Mouse (Mus musculus) thymus, adult 2 months (tissue): ENCODE data around the gene Nepro.

Source experiments
- CTCF ChIP-seq: fragments of 200-500 bp; IDR thresholded peaks from 2 replicates; pipeline ENCODE4 v1.5.1; 2012; ENCODE audit warnings: mild to moderate bottlenecking, control low read depth, low read length, moderate library complexity, borderline replicate concordance; ENCODE audit not compliant: control insufficient read depth, poor library complexity, insufficient read depth; ENCODE audit errors: extremely low read depth
- POLR2A ChIP-seq: fragments of 200-500 bp; IDR thresholded peaks from 2 replicates; pipeline ENCODE4 v1.6.1; 2012; ENCODE audit warnings: mild to moderate bottlenecking, low read length, control low read depth, moderate library complexity; ENCODE audit not compliant: control insufficient read depth, poor library complexity, insufficient read depth; ENCODE audit errors: extremely low read depth

GRCm38 (mm10) chr16:44780751-44781150 is 56.6 kb downstream of the Nepro start:
- TF ChIP-seq CTCF (no peak), POLR2A (no peak)
